Mouse (Mus musculus) kidney, embryonic 15.5 days (tissue): ENCODE data around the gene Zfp345. TPM values are rescaled to one million over a fixed set of nuclear protein-coding genes. Genes with fewer than 3 reads are reported as not detected.
"Not testable (repeated sequence)": the region's sequence is repeated elsewhere in the genome, so short reads cannot be mapped to it uniquely, and the experiment has no call there.

Experiments used
- ATAC-seq: fragments of 200-750 bp; cut with Nextera tagmentation; replicated peaks from 2 replicates; pipeline ENCODE4 v1.8.0; 2017; ENCODE audit warnings: moderate TSS enrichment; ENCODE audit not compliant: low FRiP score
- H3K27ac ChIP-seq: fragments of 300-500 bp; sonication (generic); 2 replicates; pipeline ENCODE4 v1.5.1; 2015; ENCODE audit warnings: mild to moderate bottlenecking, inconsistent platforms
- H3K27me3 ChIP-seq: fragments of 300-500 bp; sonication (generic); 2 replicates; pipeline ENCODE4 v1.6.1; 2015; ENCODE audit warnings: inconsistent platforms
- H3K36me3 ChIP-seq: fragments of 300-500 bp; sonication (generic); 2 replicates; pipeline ENCODE4 v1.6.1; 2015; ENCODE audit warnings: inconsistent platforms
- H3K4me1 ChIP-seq: fragments of 300-500 bp; sonication (generic); 2 replicates; pipeline ENCODE4 v1.6.1; 2015; ENCODE audit warnings: inconsistent platforms
- H3K4me2 ChIP-seq: fragments of 300-500 bp; sonication (generic); 2 replicates; pipeline ENCODE4 v1.6.1; 2015; ENCODE audit warnings: moderate library complexity, mild to moderate bottlenecking, inconsistent platforms
- H3K4me3 ChIP-seq: fragments of 300-500 bp; sonication (generic); replicated peaks from 2 replicates; pipeline ENCODE4 v1.5.1; 2015; ENCODE audit warnings: mild to moderate bottlenecking, inconsistent platforms
- H3K9ac ChIP-seq: fragments of 300-500 bp; sonication (generic); 2 replicates; pipeline ENCODE4 v1.6.1; 2015; ENCODE audit warnings: mild to moderate bottlenecking, inconsistent platforms
- H3K9me3 ChIP-seq: fragments of 300-500 bp; sonication (generic); replicated peaks from 2 replicates; pipeline ENCODE4 v1.6.1; 2016; ENCODE audit warnings: inconsistent platforms
- whole genome bisulfite sequencing: fragments of 180-500 bp; shearing (Covaris S2); methylation state at CpG from one replicate; pipeline ENCODE4 v1.1.7; 2015; ENCODE audit warnings: mixed read lengths; 5-methylcytosine and 5-hydroxymethylcytosine counted together
- polyA plus RNA-seq: library from polyadenylated mRNA; unstranded; fragments of >200 nt; fragmentation: Nextera tagmentation; extraction: Ambion mirVana; gene quantifications from 2 replicates; pipeline ENCODE4 v1.2.1, GENCODE M21; 2015

Gene Zfp345
- 0.09 and 0.34 TPM in 2 replicates for polyA plus RNA-seq

- H3K9ac ChIP-seq, H3K27me3 ChIP-seq, H3K9me3 ChIP-seq, H3K27ac ChIP-seq, H3K4me2 ChIP-seq, H3K4me3 ChIP-seq, H3K36me3 ChIP-seq, H3K4me1 ChIP-seq: not testable (repeated sequence)
- 75% methylated on average over 8 of the region's 8 CpGs for WGBS
- peak; percentile 46; the same call in 1 of the 2 replicates for ATAC-seq
Observed at GRCm38 (mm10) chr2:150484939-150485778, at the start of gene Zfp345. Gene Zfp345, minus strand, starts transcription at chr2:150485091.

- Histone ChIP-seq H3K4me2 (peak overlapping the region; percentile 82), H3K4me1 (peaks cover 6% of the 10 kb centered on the region), H3K9ac (peak overlapping the region; percentile 41; the same call in 1 of the 2 replicates), H3K36me3 (no peaks in the 10 kb centered on the region), H3K9me3 (no peaks in the 10 kb centered on the region), H3K27me3 (peaks cover 30% of the 10 kb centered on the region), H3K4me3 (peak overlapping the region; percentile 46), H3K27ac (no peak overlapping the region)
- WGBS, result 2% methylated on average over 42 of the region's 42 CpGs
- peak; percentile 91 for ATAC-seq
Observed at GRCm38 (mm10) chr2:150525703-150526207, 40.9 kb upstream of the Zfp345 start.

- no peak overlapping the region for H3K9ac ChIP-seq
- H3K4me2 ChIP-seq, result no peak overlapping the region
- H3K9me3 ChIP-seq, result no peaks in the 10 kb centered on the region
- H3K4me3 ChIP-seq, result no peak overlapping the region
- H3K36me3 ChIP-seq, result no peaks in the 10 kb centered on the region
- no peaks in the 10 kb centered on the region for H3K27me3 ChIP-seq
- no peak for ATAC-seq
- H3K27ac ChIP-seq, result no peak overlapping the region
- H3K4me1 ChIP-seq, result no peaks in the 10 kb centered on the region
- 79% methylated on average over 3 of the region's 3 CpGs for WGBS
Observed at GRCm38 (mm10) chr2:150512837-150513236, 27.9 kb upstream of the Zfp345 start.

GRCm38 (mm10) chr2:150500124-150500973, 15.5 kb upstream of the Zfp345 start:
- ATAC-seq, result peak; percentile 77; the same call in 1 of the 2 replicates
- not testable (repeated sequence) for H3K36me3 ChIP-seq, H3K4me1 ChIP-seq, H3K9me3 ChIP-seq, H3K27ac ChIP-seq, H3K27me3 ChIP-seq, H3K9ac ChIP-seq
- H3K4me3 ChIP-seq, result peak overlapping the region; percentile 32
- peak overlapping the region; percentile 59 for H3K4me2 ChIP-seq
- WGBS, result 38% methylated on average over 60 of the region's 60 CpGs

DNA sequence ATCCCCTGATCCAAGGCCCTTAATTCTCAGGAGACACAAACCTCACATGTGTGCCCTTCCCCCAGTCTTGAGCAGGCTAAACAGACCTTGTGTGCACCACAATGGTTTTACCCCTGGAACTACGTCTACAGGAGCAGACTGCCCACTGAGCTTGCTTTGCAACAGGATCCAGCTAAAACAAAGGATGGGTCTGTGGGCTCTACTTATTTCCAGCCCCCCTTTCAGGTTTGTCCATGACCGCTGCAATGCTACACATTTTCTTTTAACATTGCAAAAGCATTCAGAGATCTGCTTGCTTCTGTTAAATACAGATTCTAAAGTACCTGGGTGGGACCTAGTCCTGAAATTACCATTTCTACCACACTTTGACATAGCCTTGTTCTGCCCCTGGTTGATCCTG, 8.1 kb upstream of the Zfp345 start:
- Histone ChIP-seq H3K36me3 (no peaks in the 10 kb centered on the region), H3K27ac (no peak overlapping the region), H3K4me3 (no peak overlapping the region), H3K4me1 (no peaks in the 10 kb centered on the region), H3K9me3 (no peaks in the 10 kb centered on the region), H3K9ac (no peak overlapping the region), H3K27me3 (no peaks in the 10 kb centered on the region), H3K4me2 (no peak overlapping the region)
- ATAC-seq, result no peak
- 75% methylated on average over 2 of the region's 2 CpGs for WGBS

DNA sequence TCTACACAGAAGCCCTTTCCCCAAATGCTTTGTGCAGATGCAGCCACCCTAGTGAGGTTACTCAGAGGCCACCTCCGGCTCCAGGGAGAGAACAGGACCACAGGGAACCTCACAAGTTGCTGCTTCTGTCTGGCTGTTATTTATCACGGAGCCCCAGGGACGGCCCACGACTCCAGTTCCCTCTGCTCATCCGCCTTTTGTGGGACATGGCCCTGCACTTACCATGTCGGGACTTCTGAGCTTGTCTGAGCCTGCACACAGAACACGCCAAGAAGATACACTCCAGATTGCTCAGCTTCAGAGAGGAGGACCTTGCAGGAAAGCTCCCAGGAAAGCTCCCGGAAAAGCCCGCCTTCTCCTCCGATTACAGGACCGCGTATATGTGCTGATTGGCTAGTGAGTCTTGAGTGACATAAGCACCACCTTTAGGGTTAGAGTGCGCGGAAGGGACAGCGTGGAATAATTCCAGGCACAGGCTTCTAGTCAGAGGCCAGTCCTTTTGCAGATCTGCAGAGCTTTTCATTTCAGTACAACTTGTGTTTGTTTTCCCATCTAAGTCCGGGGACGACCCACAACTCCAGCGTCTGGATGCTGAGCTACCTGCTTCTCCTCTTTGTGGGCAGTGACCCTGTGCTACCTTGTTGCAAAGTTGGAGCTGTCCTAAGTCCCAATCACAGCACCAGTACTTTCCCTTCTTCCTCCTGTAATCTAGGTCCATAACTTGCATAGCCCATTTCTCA, 33.5 kb downstream of the Zfp345 start, which contains the start of gene Zfp442:
Zfp442 (minus strand) TSS at position 307 of the 740 bp plus-strand sequence.
- not testable (repeated sequence) for H3K36me3 ChIP-seq, H3K9me3 ChIP-seq, H3K27me3 ChIP-seq, H3K4me1 ChIP-seq
- Histone ChIP-seq H3K27ac (peak within 1 kb of the TSS; percentile 89), H3K4me3 (peak within 1 kb of the TSS; percentile 53), H3K9ac (peak within 1 kb of the TSS; percentile 44; the same call in 1 of the 2 replicates), H3K4me2 (peak within 1 kb of the TSS; percentile 60)
- peak; percentile 100 for ATAC-seq
- under 1% methylated on average over 18 of the region's 18 CpGs for whole genome bisulfite sequencing

DNA sequence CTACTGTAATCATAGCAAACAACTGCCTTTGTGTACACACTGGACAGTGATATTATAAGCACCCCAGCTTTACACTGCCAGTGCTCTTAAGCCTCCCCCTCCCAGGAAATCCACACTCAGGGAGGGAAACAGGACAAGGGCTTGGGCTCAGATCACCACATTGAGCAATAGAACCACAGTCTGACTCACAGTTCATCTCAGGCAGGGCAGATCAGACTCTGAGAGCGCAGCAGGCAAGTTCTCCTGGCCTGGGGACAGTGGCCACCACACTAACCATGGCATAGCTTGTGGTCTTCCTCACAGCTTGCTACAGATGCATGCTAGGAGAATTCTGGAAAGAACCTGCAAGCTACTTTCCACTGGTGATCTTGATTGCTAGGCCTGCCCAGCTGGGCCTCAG, 45.8 kb downstream of the Zfp345 start:
- not testable (repeated sequence) for H3K9me3 ChIP-seq, H3K27ac ChIP-seq, ATAC-seq, H3K4me1 ChIP-seq, H3K9ac ChIP-seq, H3K4me3 ChIP-seq, H3K4me2 ChIP-seq, H3K27me3 ChIP-seq
- peaks cover 19% of the 10 kb centered on the region for H3K36me3 ChIP-seq
- 100% methylated on average over 1 of the region's 1 CpGs for WGBS

Other genes with a start within 250 kb of the Zfp345 start
- 6.9 and 7.2 TPM in 2 replicates for gene Gm21994, start 229.5 kb downstream of the Zfp345 start, polyA plus RNA-seq
- not detected in 2 replicates for gene Gm14124, start 227.6 kb downstream of the Zfp345 start, polyA plus RNA-seq
- 2.1 and 4.2 TPM in 2 replicates for gene Gm10130, start 161.4 kb downstream of the Zfp345 start, polyA plus RNA-seq
- gene 3300002I08Rik, start 122.3 kb downstream of the Zfp345 start, polyA plus RNA-seq, result 8.7 and 9.1 TPM in 2 replicates
- gene Zfp442, start 33.6 kb downstream of the Zfp345 start, polyA plus RNA-seq, result 10.3 and 11.1 TPM in 2 replicates
- gene Cst7, start 85.3 kb upstream of the Zfp345 start, polyA plus RNA-seq, result 0.21 and 0.28 TPM in 2 replicates
- gene Apmap, start 123.5 kb upstream of the Zfp345 start, polyA plus RNA-seq, result 46.0 and 47.6 TPM in 2 replicates
- gene Acss1, start 183.4 kb upstream of the Zfp345 start, polyA plus RNA-seq, result 9.5 and 9.9 TPM in 2 replicates
- gene Vsx1, start 204.3 kb upstream of the Zfp345 start, polyA plus RNA-seq, result not detected in 2 replicates